Mouse (Mus musculus) kidney, embryonic 15.5 days (tissue): ENCODE results near the gene Zfhx2. TPM values are rescaled to one million over a fixed set of nuclear protein-coding genes. Genes with fewer than 3 reads are reported as not detected.
A peak's percentile ranks its signal among the peaks of the same experiment; 100 is the strongest.

ENCODE experiments used
- ATAC-seq: fragments of 200-750 bp; cut with Nextera tagmentation; replicated peaks from 2 replicates; pipeline ENCODE4 v1.8.0; 2017; ENCODE audit warnings: moderate TSS enrichment; ENCODE audit not compliant: low FRiP score
- H3K27ac ChIP-seq: fragments of 300-500 bp; sonication (generic); 2 replicates; pipeline ENCODE4 v1.5.1; 2015; ENCODE audit warnings: mild to moderate bottlenecking, inconsistent platforms
- H3K27me3 ChIP-seq: fragments of 300-500 bp; sonication (generic); 2 replicates; pipeline ENCODE4 v1.6.1; 2015; ENCODE audit warnings: inconsistent platforms
- H3K36me3 ChIP-seq: fragments of 300-500 bp; sonication (generic); 2 replicates; pipeline ENCODE4 v1.6.1; 2015; ENCODE audit warnings: inconsistent platforms
- H3K4me1 ChIP-seq: fragments of 300-500 bp; sonication (generic); 2 replicates; pipeline ENCODE4 v1.6.1; 2015; ENCODE audit warnings: inconsistent platforms
- H3K4me2 ChIP-seq: fragments of 300-500 bp; sonication (generic); 2 replicates; pipeline ENCODE4 v1.6.1; 2015; ENCODE audit warnings: moderate library complexity, mild to moderate bottlenecking, inconsistent platforms
- H3K4me3 ChIP-seq: fragments of 300-500 bp; sonication (generic); replicated peaks from 2 replicates; pipeline ENCODE4 v1.5.1; 2015; ENCODE audit warnings: mild to moderate bottlenecking, inconsistent platforms
- H3K9ac ChIP-seq: fragments of 300-500 bp; sonication (generic); 2 replicates; pipeline ENCODE4 v1.6.1; 2015; ENCODE audit warnings: mild to moderate bottlenecking, inconsistent platforms
- H3K9me3 ChIP-seq: fragments of 300-500 bp; sonication (generic); replicated peaks from 2 replicates; pipeline ENCODE4 v1.6.1; 2016; ENCODE audit warnings: inconsistent platforms
- WGBS: fragments of 180-500 bp; shearing (Covaris S2); methylation state at CpG from one replicate; pipeline ENCODE4 v1.1.7; 2015; ENCODE audit warnings: mixed read lengths; 5-methylcytosine and 5-hydroxymethylcytosine counted together
- polyA plus RNA-seq: library from polyadenylated mRNA; unstranded; fragments of >200 nt; fragmentation: Nextera tagmentation; extraction: Ambion mirVana; gene quantifications from 2 replicates; pipeline ENCODE4 v1.2.1, GENCODE M21; 2015

Gene Zfhx2
- polyA plus RNA-seq, 1 experiment from 2014 or later, result 6.5 TPM

- peaks cover 7% of the 10 kb centered on the region; the same call in 1 of the 2 replicates for H3K36me3 ChIP-seq
- ATAC-seq, result no peak
- 89% methylated on average over 12 of the region's 12 CpGs for WGBS
- H3K4me3 ChIP-seq, result no peak overlapping the region
- H3K9ac ChIP-seq, result no peak overlapping the region
- no peaks in the 10 kb centered on the region for H3K9me3 ChIP-seq
- no peaks in the 10 kb centered on the region for H3K27me3 ChIP-seq
- no peak overlapping the region for H3K27ac ChIP-seq
- H3K4me2 ChIP-seq, result no peak overlapping the region
- peaks cover 44% of the 10 kb centered on the region for H3K4me1 ChIP-seq
Observed at GRCm38 (mm10) chr14:55074416-55074815, 17.7 kb downstream of the Zfhx2 start.

DNA sequence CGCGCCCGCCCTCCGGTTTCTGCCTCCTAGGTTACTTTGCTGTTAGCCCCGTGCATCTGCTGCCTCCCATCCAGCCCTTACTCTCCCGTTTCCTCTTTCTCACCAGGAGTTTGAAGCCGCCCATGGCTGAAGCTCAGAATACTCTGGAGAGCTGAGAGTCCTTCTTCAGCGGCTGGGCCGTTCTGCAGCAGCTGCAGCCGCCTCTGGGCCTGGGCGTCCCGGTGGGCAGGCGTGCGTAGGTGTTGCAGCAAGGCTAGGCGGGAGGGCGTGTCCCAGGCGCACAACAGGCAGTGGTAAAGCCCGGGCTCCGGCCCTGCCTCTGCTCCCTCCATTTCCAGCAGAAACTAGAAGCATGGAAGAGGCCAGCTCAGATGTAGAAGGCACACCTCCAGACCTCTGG is 20.4 kb downstream of the Zfhx2 start:
- peaks cover 19% of the 10 kb centered on the region; the same call in 1 of the 2 replicates for H3K36me3 ChIP-seq
- 0 out of 2 replicates have a peak overlapping the region, but pooled peaks have one; percentile 18 for H3K27ac ChIP-seq
- H3K4me2 ChIP-seq, result peak overlapping the region; percentile 50
- H3K27me3 ChIP-seq, result no peaks in the 10 kb centered on the region
- WGBS, result 18% methylated on average over 19 of the region's 19 CpGs
- H3K9me3 ChIP-seq, result no peaks in the 10 kb centered on the region
- H3K9ac ChIP-seq, result 0 out of 2 replicates have a peak overlapping the region, but pooled peaks have one; percentile 15
- ATAC-seq, result peak; percentile 71; the same call in 1 of the 2 replicates
- peaks cover 22% of the 10 kb centered on the region for H3K4me1 ChIP-seq
- peak overlapping the region; percentile 18; the same call in 1 of the 2 replicates for H3K4me3 ChIP-seq

DNA sequence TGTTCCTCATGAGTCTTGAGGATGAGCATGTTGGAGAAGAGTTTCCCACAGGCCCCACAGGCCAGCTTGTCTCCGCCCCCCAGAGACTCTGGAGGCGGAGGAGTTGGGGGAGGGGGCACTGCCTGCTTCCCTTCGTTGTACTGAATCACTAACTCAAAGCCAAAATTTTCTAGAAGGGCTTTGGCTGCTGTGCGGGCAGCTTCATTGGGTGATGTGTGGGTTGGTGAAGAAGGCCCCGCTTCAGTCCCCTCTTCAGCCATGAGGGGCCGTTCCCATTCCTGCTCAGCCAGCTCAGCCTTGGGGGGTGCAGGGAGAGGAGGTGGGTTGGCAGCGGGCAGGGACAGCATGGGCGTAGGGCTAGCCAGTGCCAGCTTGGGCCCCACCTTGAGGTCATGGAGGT is 26.1 kb downstream of the Zfhx2 start:
- Histone ChIP-seq H3K4me3 (no peak overlapping the region), H3K9ac (no peak overlapping the region), H3K27ac (no peak overlapping the region), H3K27me3 (no peaks in the 10 kb centered on the region), H3K4me1 (peaks cover 20% of the 10 kb centered on the region), H3K4me2 (no peak overlapping the region), H3K36me3 (peaks cover 24% of the 10 kb centered on the region), H3K9me3 (no peaks in the 10 kb centered on the region)
- ATAC-seq, result no peak
- WGBS, result 89% methylated on average over 8 of the region's 8 CpGs

DNA sequence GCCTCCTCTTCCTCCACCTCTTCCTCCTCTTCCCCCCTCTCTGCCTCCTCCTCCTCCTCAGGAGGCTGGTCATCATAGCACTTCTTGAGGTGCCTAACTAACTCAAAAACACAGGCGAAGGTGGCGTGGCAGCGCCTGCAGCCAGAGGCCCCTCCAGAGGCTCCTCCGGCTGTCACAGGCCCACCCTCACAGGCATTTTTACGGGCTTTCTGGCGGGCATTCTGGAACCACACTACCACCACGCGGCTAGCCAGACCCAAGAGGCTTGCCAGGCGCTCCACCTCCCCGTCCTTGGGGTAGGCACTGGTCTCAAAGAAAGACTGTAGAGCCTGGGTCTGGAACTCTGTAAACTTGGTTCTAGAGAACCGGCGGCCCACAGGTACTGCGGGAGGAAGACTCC is 26.7 kb downstream of the Zfhx2 start:
- WGBS, result 84% methylated on average over 13 of the region's 13 CpGs
- no peaks in the 10 kb centered on the region for H3K9me3 ChIP-seq
- H3K4me3 ChIP-seq, result no peak overlapping the region
- H3K9ac ChIP-seq, result no peak overlapping the region
- peaks cover 24% of the 10 kb centered on the region for H3K36me3 ChIP-seq
- peaks cover 25% of the 10 kb centered on the region for H3K4me1 ChIP-seq
- no peaks in the 10 kb centered on the region for H3K27me3 ChIP-seq
- ATAC-seq, result no peak
- H3K27ac ChIP-seq, result no peak overlapping the region
- no peak overlapping the region for H3K4me2 ChIP-seq

DNA sequence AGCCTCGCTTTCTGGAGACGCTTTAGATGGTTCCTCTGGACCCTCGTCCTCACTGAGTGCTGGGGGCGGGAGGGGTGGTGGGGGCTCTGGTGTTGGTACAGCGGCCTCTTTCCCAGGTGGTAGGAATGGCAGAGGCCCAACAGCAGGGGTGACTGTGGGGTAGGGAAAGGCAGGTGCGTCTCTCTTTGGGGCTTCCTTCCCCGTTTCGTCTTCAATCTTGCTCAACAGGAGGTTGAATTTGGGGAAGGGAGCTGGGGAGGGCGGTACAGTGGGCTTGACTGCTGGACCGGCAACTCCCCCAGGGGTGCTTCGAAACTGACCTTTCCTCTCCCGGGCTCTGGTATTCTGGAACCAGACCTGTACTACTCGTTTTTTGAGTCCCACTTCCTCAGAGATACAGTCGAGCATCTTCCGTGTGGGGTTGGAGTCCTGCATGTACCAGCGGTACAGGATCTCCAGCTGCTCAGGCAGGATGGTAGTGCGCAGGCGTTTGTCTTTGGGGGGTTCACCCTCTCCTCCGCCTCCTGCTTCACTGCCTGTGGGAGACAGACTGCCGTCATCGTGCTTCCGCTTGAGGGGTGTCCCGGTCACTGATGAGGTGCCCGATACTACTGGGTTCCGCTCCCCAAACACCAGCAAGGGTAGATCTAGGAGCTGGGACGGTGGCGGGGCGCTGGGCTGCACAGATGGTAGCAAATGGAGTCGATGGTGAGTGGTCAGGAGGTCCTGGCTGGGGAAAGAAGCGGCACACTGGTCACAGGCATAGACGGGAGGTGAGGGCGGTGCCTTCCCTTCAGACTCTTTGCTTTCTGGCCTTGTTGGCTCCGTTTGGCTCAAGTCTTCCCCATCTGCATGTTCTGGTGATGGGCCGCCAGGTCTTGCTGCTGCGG is 27.4 kb downstream of the Zfhx2 start:
- no peak overlapping the region for H3K4me3 ChIP-seq
- no peaks in the 10 kb centered on the region for H3K27me3 ChIP-seq
- no peak for ATAC-seq
- no peak overlapping the region for H3K27ac ChIP-seq
- no peaks in the 10 kb centered on the region for H3K9me3 ChIP-seq
- H3K9ac ChIP-seq, result no peak overlapping the region
- H3K4me2 ChIP-seq, result no peak overlapping the region
- WGBS, result 79% methylated on average over 35 of the region's 35 CpGs
- H3K36me3 ChIP-seq, result peaks cover 24% of the 10 kb centered on the region
- peaks cover 27% of the 10 kb centered on the region for H3K4me1 ChIP-seq

GRCm38 (mm10) chr14:55063581-55064381 is 28.3 kb downstream of the Zfhx2 start:
- Histone ChIP-seq H3K9ac (no peak overlapping the region), H3K27ac (no peak overlapping the region), H3K4me1 (peaks cover 29% of the 10 kb centered on the region), H3K4me2 (no peak overlapping the region), H3K4me3 (no peak overlapping the region), H3K36me3 (peaks cover 24% of the 10 kb centered on the region), H3K27me3 (no peaks in the 10 kb centered on the region), H3K9me3 (no peaks in the 10 kb centered on the region)
- no peak for ATAC-seq
- 86% methylated on average over 22 of the region's 22 CpGs for WGBS

- Histone ChIP-seq H3K4me3 (no peak overlapping the region), H3K4me2 (peak overlapping the region; percentile 45), H3K9ac (no peak overlapping the region), H3K4me1 (peaks cover 29% of the 10 kb centered on the region), H3K27ac (no peak overlapping the region), H3K9me3 (no peaks in the 10 kb centered on the region), H3K27me3 (no peaks in the 10 kb centered on the region), H3K36me3 (peaks cover 22% of the 10 kb centered on the region)
- 68% methylated on average over 5 of the region's 5 CpGs for WGBS
- ATAC-seq, result no peak
Observed at GRCm38 (mm10) chr14:55063117-55063516, 29.0 kb downstream of the Zfhx2 start.

DNA sequence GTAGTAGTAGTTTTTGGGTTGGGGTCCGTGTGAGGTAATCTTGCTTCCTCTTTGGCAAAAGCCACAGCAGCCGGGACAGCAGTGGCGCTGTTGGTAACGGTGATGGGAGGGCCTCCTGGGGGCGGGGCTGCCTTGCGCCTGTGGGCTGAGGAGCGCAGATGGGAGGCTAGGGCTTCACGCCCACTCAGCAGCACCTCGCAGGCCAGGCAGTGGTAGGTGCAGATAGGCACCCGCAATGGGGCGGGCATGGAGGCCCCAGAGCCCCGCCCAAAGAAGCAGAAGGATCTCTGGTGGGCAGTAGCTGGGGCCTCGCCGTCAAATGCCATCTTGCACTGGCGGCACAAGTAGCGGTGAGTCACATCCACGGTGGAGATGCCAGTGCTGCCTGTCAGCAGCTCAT is 29.5 kb downstream of the Zfhx2 start:
- Histone ChIP-seq H3K36me3 (peaks cover 19% of the 10 kb centered on the region), H3K9ac (no peak overlapping the region), H3K4me3 (no peak overlapping the region), H3K27ac (no peak overlapping the region), H3K9me3 (no peaks in the 10 kb centered on the region), H3K4me2 (peak overlapping the region; percentile 45), H3K4me1 (peaks cover 29% of the 10 kb centered on the region), H3K27me3 (no peaks in the 10 kb centered on the region)
- 14% methylated on average over 17 of the region's 17 CpGs for WGBS
- peak; percentile 87 for ATAC-seq

DNA sequence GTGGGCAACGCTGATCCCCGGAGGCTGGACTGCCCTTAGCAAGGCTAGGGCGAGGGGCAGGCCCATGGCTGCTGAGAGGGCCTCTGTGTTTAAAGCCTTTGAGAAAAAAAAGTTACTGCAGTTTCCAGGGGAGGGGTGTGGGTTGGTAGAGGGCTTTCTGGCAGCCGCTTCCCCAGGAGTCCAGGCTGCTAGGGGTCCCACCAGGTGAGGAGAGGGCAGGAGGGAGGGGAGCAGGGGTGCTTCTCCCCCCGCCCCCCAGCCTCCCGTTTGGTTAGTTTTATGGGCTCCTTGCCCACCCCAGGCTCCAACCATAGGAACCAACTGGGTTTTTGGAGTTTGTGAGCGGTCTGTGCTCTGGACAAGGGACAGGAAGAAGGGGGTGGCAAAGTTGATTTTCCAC is 30.3 kb downstream of the Zfhx2 start:
- Histone ChIP-seq H3K27me3 (no peaks in the 10 kb centered on the region), H3K9ac (no peak overlapping the region), H3K27ac (no peak overlapping the region), H3K4me2 (no peak overlapping the region), H3K4me3 (no peak overlapping the region), H3K36me3 (peaks cover 14% of the 10 kb centered on the region), H3K4me1 (peaks cover 29% of the 10 kb centered on the region), H3K9me3 (no peaks in the 10 kb centered on the region)
- ATAC-seq, result no peak
- 39% methylated on average over 7 of the region's 7 CpGs for WGBS

DNA sequence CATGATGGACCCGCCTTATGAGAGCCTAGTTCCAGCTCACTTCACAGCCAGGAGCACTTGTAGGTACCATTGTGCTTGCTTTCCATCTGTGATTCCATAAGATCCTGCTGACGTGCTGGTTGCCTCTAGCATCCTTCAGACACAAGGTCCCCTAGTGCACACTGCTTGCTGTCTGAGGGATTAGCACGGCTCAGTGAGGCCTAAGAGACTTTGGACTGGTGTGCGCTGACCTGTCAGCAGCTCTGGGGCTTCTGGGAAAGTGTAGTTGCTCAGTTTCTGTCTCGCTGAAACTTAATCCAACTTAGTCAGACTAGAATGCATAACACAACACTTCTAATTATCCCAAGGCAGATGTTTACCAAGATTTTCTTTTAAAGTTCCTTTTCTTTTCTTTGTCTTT is 32.2 kb downstream of the Zfhx2 start:
- Histone ChIP-seq H3K4me2 (no peak overlapping the region), H3K9me3 (no peaks in the 10 kb centered on the region), H3K4me1 (peaks cover 29% of the 10 kb centered on the region), H3K9ac (no peak overlapping the region), H3K36me3 (no peaks in the 10 kb centered on the region; the same call in 1 of the 2 replicates), H3K27ac (no peak overlapping the region; the same call in 1 of the 2 replicates), H3K4me3 (no peak overlapping the region), H3K27me3 (no peaks in the 10 kb centered on the region)
- ATAC-seq, result 0 out of 2 replicates have a peak, but pooled peaks have one; percentile 47
- 56% methylated on average over 5 of the region's 5 CpGs for WGBS

DNA sequence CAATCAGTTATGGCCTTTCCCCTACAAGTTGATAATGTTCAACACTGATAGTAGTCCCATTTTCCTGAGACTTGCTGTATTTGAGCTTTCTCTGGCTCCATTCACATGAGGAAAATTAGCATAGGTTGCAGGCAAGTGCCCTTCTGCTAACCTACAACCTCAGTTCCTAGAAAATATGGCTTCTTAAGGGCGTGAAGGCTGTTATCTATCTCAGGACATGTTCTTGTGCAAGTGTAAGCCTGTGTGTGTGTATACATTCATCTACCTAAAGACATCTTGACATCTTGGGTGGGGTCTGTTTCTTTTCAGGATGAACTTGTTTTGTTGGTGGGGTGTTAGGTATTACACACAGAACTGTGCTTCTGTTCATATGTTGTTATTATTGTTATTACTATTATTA is 33.1 kb downstream of the Zfhx2 start:
- WGBS, result 82% methylated on average over 1 of the region's 1 CpGs

More for the DNA sequence above, 33.1 kb downstream of the Zfhx2 start:
- no peaks in the 10 kb centered on the region for H3K36me3 ChIP-seq
- ATAC-seq, result no peak
- H3K27me3 ChIP-seq, result no peaks in the 10 kb centered on the region
- no peaks in the 10 kb centered on the region for H3K9me3 ChIP-seq
- no peak overlapping the region for H3K9ac ChIP-seq
- no peak overlapping the region for H3K27ac ChIP-seq
- no peak overlapping the region for H3K4me3 ChIP-seq
- H3K4me1 ChIP-seq, result peaks cover 29% of the 10 kb centered on the region
- H3K4me2 ChIP-seq, result no peak overlapping the region
